Comparison of ENCODE assay signal across 13 mouse cellular contexts in genomic region chr3:27858441-27859115, GRCm38 (mm10). TPM values are rescaled to one million over a fixed set of nuclear protein-coding genes. Genes with fewer than 3 reads are reported as not detected.
DNase-seq lines count a peak whose midpoint lies in the region; ATAC-seq lines count a peak whose summit lies in the region.
"Had no signal": no experiment of that assay in that cellular context is flagged by ENCODE, and none has a peak within 500 bp of the region (broad histone marks: within the 10 kb centered on the region; RNA-seq: fewer than 3 reads in every experiment).

No protein-coding gene starts in this region.

- WGBS in hindbrain, embryonic 15.5 days, result 35% methylated on average over 5 of the region's 5 CpGs
- 34% methylated on average over 5 of the region's 5 CpGs for WGBS in hindbrain, embryonic 13.5 days
- 23% methylated on average over 5 of the region's 5 CpGs for WGBS in neural tube, embryonic 13.5 days
- WGBS in stomach, embryonic 16.5 days, result 20% methylated on average over 5 of the region's 5 CpGs

- DNase-seq in embryo, embryonic 9.5 days (ENCODE audit: extremely low spot score), result peak; percentile 22
- DNase-seq in embryo, embryonic 10 days (ENCODE audit: low spot score), result no peak
- no peak for DNase-seq in neural tube, embryonic 10.5 days (ENCODE audit: extremely low spot score, low spot score)
- DNase-seq in right cerebral cortex, postnatal 36 days (ENCODE audit: low spot score in 2 of 2), result no peak
- DNase-seq: adrenal gland, postnatal 25 days; cerebellum, adult 9-11 months; layer of hippocampus, adult 9-11 months had no signal

- H3K4me2 ChIP-seq in hindbrain, embryonic 15.5 days, result no peak overlapping the region
- no peak overlapping the region for H3K4me2 ChIP-seq in hindbrain, embryonic 13.5 days
- H3K4me2 ChIP-seq in neural tube, embryonic 13.5 days, result no peak overlapping the region
- H3K4me2 ChIP-seq in stomach, embryonic 16.5 days (ENCODE audit: low read depth, low read length), result peak overlapping the region; percentile 43

- no peak for ATAC-seq in hindbrain, embryonic 15.5 days (ENCODE audit: low FRiP score, low read depth)
- ATAC-seq in hindbrain, embryonic 13.5 days (ENCODE audit: low FRiP score), result no peak
- ATAC-seq in neural tube, embryonic 13.5 days (ENCODE audit: low read depth), result no peak
- no peak for ATAC-seq in stomach, embryonic 16.5 days (ENCODE audit: insufficient read depth, low FRiP score)
- ATAC-seq: forebrain, embryonic 16.5 days had no signal

- peaks cover 33% of the 10 kb centered on the region for H3K4me1 ChIP-seq in hindbrain, embryonic 15.5 days (replicated peaks)
- H3K4me1 ChIP-seq in hindbrain, embryonic 13.5 days (replicated peaks), result peaks cover 29% of the 10 kb centered on the region
- peaks cover 50% of the 10 kb centered on the region for H3K4me1 ChIP-seq in neural tube, embryonic 13.5 days (replicated peaks)
- peaks cover 59% of the 10 kb centered on the region for H3K4me1 ChIP-seq in stomach, embryonic 16.5 days (ENCODE audit: control insufficient read depth, insufficient read depth, low read length)

- H3K27ac ChIP-seq in hindbrain, embryonic 15.5 days (replicated peaks), result 0 out of 2 replicates have a peak overlapping the region, but pooled peaks have one; percentile 7
- H3K27ac ChIP-seq in hindbrain, embryonic 13.5 days, result no peak overlapping the region
- peak overlapping the region; percentile 28; the same call in 1 of the 2 replicates for H3K27ac ChIP-seq in neural tube, embryonic 13.5 days (replicated peaks)
- peak overlapping the region; percentile 63 for H3K27ac ChIP-seq in stomach, embryonic 16.5 days (ENCODE audit: low read length)
- H3K27ac ChIP-seq: liver, embryonic 14.5 days had no signal

- H3K36me3 ChIP-seq in hindbrain, embryonic 15.5 days, result no peaks in the 10 kb centered on the region
- no peaks in the 10 kb centered on the region for H3K36me3 ChIP-seq in hindbrain, embryonic 13.5 days
- H3K36me3 ChIP-seq in neural tube, embryonic 13.5 days, result no peaks in the 10 kb centered on the region
- no peaks in the 10 kb centered on the region for H3K36me3 ChIP-seq in stomach, embryonic 16.5 days (ENCODE audit: control insufficient read depth, insufficient read depth, low read length)

- no peaks in the 10 kb centered on the region for H3K27me3 ChIP-seq in hindbrain, embryonic 15.5 days
- no peaks in the 10 kb centered on the region for H3K27me3 ChIP-seq in hindbrain, embryonic 13.5 days
- H3K27me3 ChIP-seq in neural tube, embryonic 13.5 days, result no peaks in the 10 kb centered on the region
- no peaks in the 10 kb centered on the region for H3K27me3 ChIP-seq in stomach, embryonic 16.5 days (ENCODE audit: control insufficient read depth, insufficient read depth, low read length)

- H3K9me3 ChIP-seq in hindbrain, embryonic 15.5 days, result no peaks in the 10 kb centered on the region
- H3K9me3 ChIP-seq in hindbrain, embryonic 13.5 days, result no peaks in the 10 kb centered on the region
- H3K9me3 ChIP-seq in neural tube, embryonic 13.5 days, result no peaks in the 10 kb centered on the region
- H3K9me3 ChIP-seq in stomach, embryonic 16.5 days (replicated peaks; ENCODE audit: control insufficient read depth, low read length), result no peaks in the 10 kb centered on the region

- H3K4me3 ChIP-seq in hindbrain, embryonic 15.5 days, result no peak overlapping the region
- no peak overlapping the region for H3K4me3 ChIP-seq in hindbrain, embryonic 13.5 days
- H3K4me3 ChIP-seq in neural tube, embryonic 13.5 days, result no peak overlapping the region
- H3K4me3 ChIP-seq in stomach, embryonic 16.5 days (replicated peaks; ENCODE audit: low read length), result no peak overlapping the region

- no peak overlapping the region for H3K9ac ChIP-seq in hindbrain, embryonic 15.5 days
- H3K9ac ChIP-seq in hindbrain, embryonic 13.5 days, result no peak overlapping the region
- no peak overlapping the region for H3K9ac ChIP-seq in neural tube, embryonic 13.5 days
- 0 out of 2 replicates have a peak overlapping the region, but pooled peaks have one; percentile 2 for H3K9ac ChIP-seq in stomach, embryonic 16.5 days (ENCODE audit: low read length)
- H3K9ac ChIP-seq: liver, embryonic 14.5 days had no signal

RNA-seq across cellular contexts. Expression of gene Tmem212, which starts 37.6 kb away (rescaled TPM):
- polyA plus RNA-seq in hindbrain, embryonic 15.5 days (2015; fragmentation: Nextera tagmentation; extraction: Ambion mirVana), result not detected in 2 replicates
- polyA plus RNA-seq in hindbrain, embryonic 13.5 days (2015; fragmentation: Nextera tagmentation; extraction: Ambion mirVana), result not detected in 2 replicates
- polyA plus RNA-seq in neural tube, embryonic 13.5 days (2015; fragmentation: Nextera tagmentation; extraction: Ambion mirVana), result not detected in 2 replicates
- polyA plus RNA-seq in stomach, embryonic 16.5 days (2015; fragmentation: Nextera tagmentation; extraction: Ambion mirVana), result not detected in 2 replicates
- polyA plus RNA-seq: forebrain, embryonic 16.5 days; liver, embryonic 14.5 days had no signal
